In the genomic region with DNA sequence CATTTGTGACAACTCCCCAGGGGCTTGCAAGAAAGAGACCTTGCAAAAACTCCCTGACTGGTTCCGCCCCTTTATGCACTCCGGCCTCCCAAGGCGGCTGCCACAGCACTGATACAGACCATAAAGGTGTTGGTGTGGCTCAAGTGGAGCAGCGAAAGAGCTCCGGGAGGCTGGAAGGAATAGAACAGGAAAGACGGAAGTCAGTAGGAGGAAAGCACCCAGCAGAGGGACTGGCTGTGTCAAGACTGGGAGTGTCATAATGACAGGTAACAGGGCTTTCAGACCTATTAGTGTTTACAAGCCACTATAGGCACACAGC, we compare ENCODE assay signal across 7 mouse cellular contexts. TPM values are rescaled to one million over a fixed set of nuclear protein-coding genes. Genes with fewer than 3 reads are reported as not detected.
DNase-seq lines count a peak whose midpoint lies in the region; ATAC-seq and TF ChIP-seq lines count a peak whose summit lies in the region.

No protein-coding gene starts in this region.

- ATAC-seq in forebrain, embryonic 14.5 days = 0 out of 2 replicates have a peak, but pooled peaks have one; percentile 8
- ATAC-seq in liver, embryonic 13.5 days (ENCODE audit: low read depth) = peak; percentile 37
- ATAC-seq in stomach, embryonic 16.5 days (ENCODE audit: insufficient read depth, low FRiP score) = peak; percentile 38

- no peak for DNase-seq in testis, postnatal 10 days (ENCODE audit: low spot score)
- no peak for DNase-seq in forebrain, embryonic 14.5 days (ENCODE audit: low spot score)
- no peak for DNase-seq in liver, embryonic 13.5 days
- DNase-seq in thymus, adult 18-20 months = no peak
- no peak for DNase-seq in T-cell, adult 2 months (ENCODE audit: low spot score)

- no peak for TF ChIP-seq POLR2A in testis, adult 2 months (IDR thresholded peaks at IDR 0.05; ENCODE audit: control insufficient read depth, low read depth, low read length)

- H3K9ac ChIP-seq in forebrain, embryonic 14.5 days (ENCODE audit: low read length) = no peak overlapping the region
- H3K9ac ChIP-seq in liver, embryonic 13.5 days = peak overlapping the region; percentile 56; the same call in 1 of the 2 replicates
- H3K9ac ChIP-seq in stomach, embryonic 16.5 days (ENCODE audit: low read length) = 0 out of 2 replicates have a peak overlapping the region, but pooled peaks have one; percentile 63

- peaks cover 12% of the 10 kb centered on the region for H3K4me1 ChIP-seq in testis, adult 2 months (ENCODE audit: control insufficient read depth, insufficient read depth, low read length)
- peaks cover 11% of the 10 kb centered on the region for H3K4me1 ChIP-seq in forebrain, embryonic 14.5 days (ENCODE audit: control insufficient read depth, insufficient read depth, low read length)
- peaks cover 19% of the 10 kb centered on the region for H3K4me1 ChIP-seq in liver, embryonic 13.5 days (replicated peaks)
- peaks cover 8% of the 10 kb centered on the region for H3K4me1 ChIP-seq in stomach, embryonic 16.5 days (ENCODE audit: control insufficient read depth, insufficient read depth, low read length)

- H3K27me3 ChIP-seq in testis, adult 2 months (ENCODE audit: control insufficient read depth, insufficient read depth, low read length) = no peaks in the 10 kb centered on the region
- peaks cover 40% of the 10 kb centered on the region for H3K27me3 ChIP-seq in forebrain, embryonic 14.5 days (replicated peaks; ENCODE audit: control insufficient read depth, insufficient read depth, low read length)
- peaks cover 49% of the 10 kb centered on the region for H3K27me3 ChIP-seq in liver, embryonic 13.5 days
- H3K27me3 ChIP-seq in stomach, embryonic 16.5 days (ENCODE audit: control insufficient read depth, insufficient read depth, low read length) = peaks cover 26% of the 10 kb centered on the region

- TF ChIP-seq CTCF in testis, adult 2 months (IDR thresholded peaks at IDR 0.05; ENCODE audit: control insufficient read depth, insufficient read depth, insufficient replicate concordance, low read depth, low read length) = no peak

- peak overlapping the region; percentile 82 for H3K4me2 ChIP-seq in forebrain, embryonic 14.5 days (ENCODE audit: low read length)
- H3K4me2 ChIP-seq in liver, embryonic 13.5 days = peak overlapping the region; percentile 92
- H3K4me2 ChIP-seq in stomach, embryonic 16.5 days (ENCODE audit: low read depth, low read length) = peak overlapping the region; percentile 94

- peak overlapping the region; percentile 73 for H3K4me3 ChIP-seq in testis, adult 2 months (ENCODE audit: control insufficient read depth, low read depth, low read length)
- H3K4me3 ChIP-seq in forebrain, embryonic 14.5 days (ENCODE audit: low read depth, low read length) = peak overlapping the region; percentile 43; the same call in 1 of the 2 replicates
- H3K4me3 ChIP-seq in liver, embryonic 13.5 days (replicated peaks) = peak overlapping the region; percentile 65
- H3K4me3 ChIP-seq in stomach, embryonic 16.5 days (replicated peaks; ENCODE audit: low read length) = peak overlapping the region; percentile 62

- 9% methylated on average over 6 of the region's 6 CpGs for WGBS in forebrain, embryonic 14.5 days
- WGBS in liver, embryonic 13.5 days (ENCODE audit: insufficient replicate concordance) = 4% methylated on average over 6 of the region's 6 CpGs
- 3% methylated on average over 6 of the region's 6 CpGs for WGBS in stomach, embryonic 16.5 days

- H3K9me3 ChIP-seq in forebrain, embryonic 14.5 days (replicated peaks; ENCODE audit: control insufficient read depth, low read length) = no peaks in the 10 kb centered on the region
- no peaks in the 10 kb centered on the region for H3K9me3 ChIP-seq in liver, embryonic 13.5 days (replicated peaks)
- H3K9me3 ChIP-seq in stomach, embryonic 16.5 days (replicated peaks; ENCODE audit: control insufficient read depth, low read length) = no peaks in the 10 kb centered on the region

- no peak overlapping the region for H3K27ac ChIP-seq in testis, adult 2 months (ENCODE audit: control insufficient read depth, insufficient read depth, low read depth, low read length)
- no peak overlapping the region for H3K27ac ChIP-seq in forebrain, embryonic 14.5 days (ENCODE audit: low read depth, low read length)
- no peak overlapping the region for H3K27ac ChIP-seq in liver, embryonic 13.5 days
- no peak overlapping the region for H3K27ac ChIP-seq in stomach, embryonic 16.5 days (ENCODE audit: low read length)

- no peaks in the 10 kb centered on the region for H3K36me3 ChIP-seq in testis, adult 2 months (ENCODE audit: control insufficient read depth, insufficient read depth, low read length)
- H3K36me3 ChIP-seq in forebrain, embryonic 14.5 days (ENCODE audit: control insufficient read depth, insufficient read depth, low read length) = peaks cover 14% of the 10 kb centered on the region; the same call in 1 of the 2 replicates
- H3K36me3 ChIP-seq in liver, embryonic 13.5 days = no peaks in the 10 kb centered on the region
- 0 out of 2 replicates have a peak, but pooled peaks cover under 1% of the 10 kb centered on the region for H3K36me3 ChIP-seq in stomach, embryonic 16.5 days (ENCODE audit: control insufficient read depth, insufficient read depth, low read length)

RNA-seq across cellular contexts. Expression of gene Bmp8a, which starts 0.4 kb away (rescaled TPM):
- polyA plus RNA-seq in testis, adult 2 months (2012; rRNA removed) = 3.7 and 4.2 TPM in 2 replicates
- 0.09 TPM in 1 of 2 replicates, not detected in the other for polyA plus RNA-seq in forebrain, embryonic 14.5 days (2014; fragmentation: Nextera tagmentation; extraction: Ambion mirVana)
- 0.16 and 0.38 TPM in 2 replicates for polyA plus RNA-seq in liver, embryonic 13.5 days (2015; fragmentation: Nextera tagmentation; extraction: Ambion mirVana)
- 0.48 and 0.65 TPM in 2 replicates for polyA plus RNA-seq in stomach, embryonic 16.5 days (2015; fragmentation: Nextera tagmentation; extraction: Ambion mirVana)

RNA-seq across cellular contexts. Expression of gene Oxct2a, which starts 20.0 kb away (rescaled TPM):
- polyA plus RNA-seq in testis, adult 2 months (2012; rRNA removed) = 213 and 260 TPM in 2 replicates
- not detected in 2 replicates for polyA plus RNA-seq in forebrain, embryonic 14.5 days (2014; fragmentation: Nextera tagmentation; extraction: Ambion mirVana)
- 0.06 TPM in 1 of 2 replicates, not detected in the other for polyA plus RNA-seq in liver, embryonic 13.5 days (2015; fragmentation: Nextera tagmentation; extraction: Ambion mirVana)
- polyA plus RNA-seq in stomach, embryonic 16.5 days (2015; fragmentation: Nextera tagmentation; extraction: Ambion mirVana) = not detected in 2 replicates

Comparison
In these comparisons a context has a peak if more than half of its experiments do, and no peak if none do; other contexts are left out.
1. RNA of gene Oxct2a, which starts 20.0 kb away (polyA plus RNA-seq): 213 to 260 TPM in testis, adult 2 months; 0.06 TPM in liver, embryonic 13.5 days, not detected in forebrain, embryonic 14.5 days and not detected in stomach, embryonic 16.5 days; every median in the first group is over 100 times any median in the second.
2. Peak in every context shown above with its lines, with median percentiles within 50 percentile points of each other: H3K4me3 ChIP-seq, ATAC-seq and H3K4me2 ChIP-seq.